Mouse (Mus musculus): ENCODE results near the gene Cand2. TPM values are rescaled to one million over a fixed set of nuclear protein-coding genes. Genes with fewer than 3 reads are reported as not detected.
"Not testable (repeated sequence)": the region's sequence is repeated elsewhere in the genome, so short reads cannot be mapped to it uniquely, and the experiment has no call there.

Gene Cand2
- polyA plus RNA-seq, 1 experiment from 2014 or later: 10.4 TPM

- Histone ChIP-seq H3K27me3 (ENCODE audit: insufficient read depth, low read length) (no peaks in the 10 kb centered on the region), H3K4me2 (ENCODE audit: low read length) (no peak overlapping the region), H3K27ac (no peak overlapping the region), H3K9me3 (replicated peaks; ENCODE audit: low read length) (no peaks in the 10 kb centered on the region), H3K4me1 (replicated peaks; ENCODE audit: insufficient read depth, low read length) (no peaks in the 10 kb centered on the region), H3K36me3 (ENCODE audit: insufficient read depth, low read length) (no peaks in the 10 kb centered on the region), H3K9ac (ENCODE audit: low read depth, low read length) (no peak overlapping the region), H3K4me3 (replicated peaks; ENCODE audit: low read depth, low read length) (no peak overlapping the region)
- TF ChIP-seq CTCF (IDR thresholded peaks at IDR 0.05; ENCODE audit: low read depth): no peak
- ATAC-seq (replicated peaks; ENCODE audit: low FRiP score, low read depth) (no peak), DNase-seq (ENCODE audit: low spot score) (no peak)
- 81% methylated on average over 4 of the region's 4 CpGs for WGBS
Observed at GRCm38 (mm10) chr6:115815041-115815440, 40.7 kb downstream of the Cand2 start.

- DNase-seq (ENCODE audit: low spot score): no peak
- WGBS: 72% methylated on average over 2 of the region's 2 CpGs
- H3K4me1 ChIP-seq (replicated peaks; ENCODE audit: insufficient read depth, low read length): no peaks in the 10 kb centered on the region
- no peaks in the 10 kb centered on the region for H3K9me3 ChIP-seq (replicated peaks; ENCODE audit: low read length)
- no peak overlapping the region for H3K4me3 ChIP-seq (replicated peaks; ENCODE audit: low read depth, low read length)
- H3K36me3 ChIP-seq (ENCODE audit: insufficient read depth, low read length): no peaks in the 10 kb centered on the region
- H3K9ac ChIP-seq (ENCODE audit: low read depth, low read length): no peak overlapping the region
- no peak for ATAC-seq (replicated peaks; ENCODE audit: low FRiP score, low read depth)
- H3K4me2 ChIP-seq (ENCODE audit: low read length): no peak overlapping the region
- H3K27ac ChIP-seq: no peak overlapping the region
- H3K27me3 ChIP-seq (ENCODE audit: insufficient read depth, low read length): no peaks in the 10 kb centered on the region
- no peak for TF ChIP-seq CTCF (IDR thresholded peaks at IDR 0.05; ENCODE audit: low read depth)
Observed at GRCm38 (mm10) chr6:115818129-115818528, 43.8 kb downstream of the Cand2 start.

- no peaks in the 10 kb centered on the region for H3K27me3 ChIP-seq (ENCODE audit: insufficient read depth, low read length)
- ATAC-seq (replicated peaks; ENCODE audit: low FRiP score, low read depth) (no peak), DNase-seq (ENCODE audit: low spot score) (no peak)
- no peak overlapping the region for H3K27ac ChIP-seq
- H3K4me1 ChIP-seq (replicated peaks; ENCODE audit: insufficient read depth, low read length): no peaks in the 10 kb centered on the region
- H3K9me3 ChIP-seq (replicated peaks; ENCODE audit: low read length): no peaks in the 10 kb centered on the region
- H3K9ac ChIP-seq (ENCODE audit: low read depth, low read length): no peak overlapping the region
- TF ChIP-seq CTCF (IDR thresholded peaks at IDR 0.05; ENCODE audit: low read depth): no peak
- H3K4me3 ChIP-seq (replicated peaks; ENCODE audit: low read depth, low read length): no peak overlapping the region
- no peaks in the 10 kb centered on the region for H3K36me3 ChIP-seq (ENCODE audit: insufficient read depth, low read length)
- 80% methylated on average over 8 of the region's 8 CpGs for WGBS
- H3K4me2 ChIP-seq (ENCODE audit: low read length): no peak overlapping the region
Observed at GRCm38 (mm10) chr6:115821216-115821993, 47.1 kb downstream of the Cand2 start.

- WGBS: 2% methylated on average over 5 of the region's 11 CpGs
- not testable (repeated sequence) for H3K27me3 ChIP-seq (ENCODE audit: insufficient read depth, low read length); H3K36me3 ChIP-seq (ENCODE audit: insufficient read depth, low read length); H3K9ac ChIP-seq (ENCODE audit: low read depth, low read length); H3K9me3 ChIP-seq (replicated peaks; ENCODE audit: low read length); H3K4me3 ChIP-seq (replicated peaks; ENCODE audit: low read depth, low read length); H3K27ac ChIP-seq; H3K4me1 ChIP-seq (replicated peaks; ENCODE audit: insufficient read depth, low read length)
- ATAC-seq (replicated peaks; ENCODE audit: low FRiP score, low read depth) (peak; percentile 94), DNase-seq (ENCODE audit: low spot score) (peak; percentile 94)
- TF ChIP-seq CTCF (IDR thresholded peaks at IDR 0.05; ENCODE audit: low read depth): peak; percentile 87
- peak overlapping the region; percentile 37 for H3K4me2 ChIP-seq (ENCODE audit: low read length)
Observed at GRCm38 (mm10) chr6:115823850-115824464, 49.6 kb downstream of the Cand2 start.

GRCm38 (mm10) chr6:115830779-115831601 lies 56.7 kb downstream of the Cand2 start:
- ATAC-seq (replicated peaks; ENCODE audit: low FRiP score, low read depth) (no peak), DNase-seq (ENCODE audit: low spot score) (no peak)
- Histone ChIP-seq H3K36me3 (ENCODE audit: insufficient read depth, low read length) (no peaks in the 10 kb centered on the region), H3K4me2 (ENCODE audit: low read length) (no peak overlapping the region), H3K4me3 (replicated peaks; ENCODE audit: low read depth, low read length) (no peak overlapping the region), H3K27me3 (ENCODE audit: insufficient read depth, low read length) (no peaks in the 10 kb centered on the region), H3K9ac (ENCODE audit: low read depth, low read length) (no peak overlapping the region), H3K9me3 (replicated peaks; ENCODE audit: low read length) (no peaks in the 10 kb centered on the region), H3K4me1 (replicated peaks; ENCODE audit: insufficient read depth, low read length) (no peaks in the 10 kb centered on the region), H3K27ac (no peak overlapping the region)
- TF ChIP-seq CTCF (IDR thresholded peaks at IDR 0.05; ENCODE audit: low read depth): no peak
- WGBS: 86% methylated on average over 6 of the region's 6 CpGs

- no peaks in the 10 kb centered on the region for H3K36me3 ChIP-seq (ENCODE audit: insufficient read depth, low read length)
- no peak overlapping the region for H3K4me2 ChIP-seq (ENCODE audit: low read length)
- 92% methylated on average over 2 of the region's 2 CpGs for WGBS
- no peaks in the 10 kb centered on the region for H3K27me3 ChIP-seq (ENCODE audit: insufficient read depth, low read length)
- no peak overlapping the region for H3K9ac ChIP-seq (ENCODE audit: low read depth, low read length)
- no peak overlapping the region for H3K27ac ChIP-seq
- DNase-seq (ENCODE audit: low spot score) (no peak), ATAC-seq (replicated peaks; ENCODE audit: low FRiP score, low read depth) (no peak)
- no peaks in the 10 kb centered on the region for H3K9me3 ChIP-seq (replicated peaks; ENCODE audit: low read length)
- no peak for TF ChIP-seq CTCF (IDR thresholded peaks at IDR 0.05; ENCODE audit: low read depth)
- H3K4me1 ChIP-seq (replicated peaks; ENCODE audit: insufficient read depth, low read length): no peaks in the 10 kb centered on the region
- H3K4me3 ChIP-seq (replicated peaks; ENCODE audit: low read depth, low read length): no peak overlapping the region
Observed at GRCm38 (mm10) chr6:115832152-115832850, 58.0 kb downstream of the Cand2 start.

Measured in kidney, postnatal 0 days (tissue).